Mouse (Mus musculus) olfactory bulb, adult 2 months (tissue): Measurements from ENCODE around the gene Rab20.

Source experiments
- CTCF ChIP-seq: fragments of 200-500 bp; IDR thresholded peaks from 2 replicates; pipeline ENCODE4 v1.5.1; 2012; ENCODE audit warnings: low read depth, mild to moderate bottlenecking, low read length, moderate library complexity; ENCODE audit not compliant: insufficient read depth
- POLR2A ChIP-seq: fragments of 200-500 bp; IDR thresholded peaks from 2 replicates; pipeline ENCODE4 v1.6.1; 2012; ENCODE audit warnings: mild to moderate bottlenecking, low read depth, low read length, moderate library complexity; ENCODE audit not compliant: insufficient read depth

- TF ChIP-seq CTCF (no peak), POLR2A (no peak)
Observed at GRCm38 (mm10) chr8:11465619-11466018, 12.9 kb downstream of the Rab20 start.
